Mouse (Mus musculus) hindbrain, embryonic 13.5 days (tissue): ENCODE data around the gene H2-DMb2. TPM values are rescaled to one million over a fixed set of nuclear protein-coding genes. Genes with fewer than 3 reads are reported as not detected.
A peak's percentile ranks its signal among the peaks of the same experiment; 100 is the strongest.

Experiments used
- ATAC-seq: fragments of 200-750 bp; cut with Nextera tagmentation; 2 replicates; pipeline ENCODE4 v1.8.0; 2017; ENCODE audit warnings: moderate TSS enrichment; ENCODE audit not compliant: low FRiP score
- H3K27ac ChIP-seq: fragments of 300-500 bp; sonication (generic); 2 replicates; pipeline ENCODE4 v1.5.1; 2015; ENCODE audit warnings: inconsistent platforms, mild to moderate bottlenecking, moderate library complexity
- H3K27me3 ChIP-seq: fragments of 300-500 bp; sonication (generic); 2 replicates; pipeline ENCODE4 v1.6.1; 2015; ENCODE audit warnings: mild to moderate bottlenecking, inconsistent platforms
- H3K36me3 ChIP-seq: fragments of 300-500 bp; sonication (generic); 2 replicates; pipeline ENCODE4 v1.6.1; 2015; ENCODE audit warnings: mild to moderate bottlenecking, inconsistent platforms
- H3K4me1 ChIP-seq: fragments of 300-500 bp; sonication (generic); replicated peaks from 2 replicates; pipeline ENCODE4 v1.6.1; 2015; ENCODE audit warnings: inconsistent platforms
- H3K4me2 ChIP-seq: fragments of 300-500 bp; sonication (generic); 2 replicates; pipeline ENCODE4 v1.6.1; 2015; ENCODE audit warnings: inconsistent platforms, mild to moderate bottlenecking, moderate library complexity
- H3K4me3 ChIP-seq: fragments of 300-500 bp; sonication (generic); 2 replicates; pipeline ENCODE4 v1.5.1; 2015; ENCODE audit warnings: mild to moderate bottlenecking, inconsistent platforms
- H3K9ac ChIP-seq: fragments of 300-500 bp; sonication (generic); 2 replicates; pipeline ENCODE4 v1.6.1; 2015; ENCODE audit warnings: mild to moderate bottlenecking, inconsistent platforms
- H3K9me3 ChIP-seq: fragments of 300-500 bp; sonication (generic); 2 replicates; pipeline ENCODE4 v1.6.1; 2016; ENCODE audit warnings: inconsistent platforms
- WGBS: fragments of 180-500 bp; shearing (Covaris S2); methylation state at CpG from one replicate; pipeline ENCODE4 v1.1.7; 2015; 5-methylcytosine and 5-hydroxymethylcytosine counted together
- polyA plus RNA-seq: library from polyadenylated mRNA; unstranded; fragments of >200 nt; fragmentation: Nextera tagmentation; extraction: Ambion mirVana; gene quantifications from 2 replicates; pipeline ENCODE4 v1.2.1, GENCODE M21; 2015

H2-DMb2 gene
- polyA plus RNA-seq, 1 experiment from 2014 or later, result 0.27 TPM

GRCm38 (mm10) chr17:34193468-34193867, 50.4 kb downstream of the H2-DMb2 start:
- ATAC-seq, result no peak
- Histone ChIP-seq H3K4me3 (no peak overlapping the region), H3K9ac (no peak overlapping the region), H3K27ac (no peak overlapping the region), H3K36me3 (no peaks in the 10 kb centered on the region), H3K27me3 (peaks cover 98% of the 10 kb centered on the region), H3K9me3 (no peaks in the 10 kb centered on the region), H3K4me1 (peaks cover 21% of the 10 kb centered on the region), H3K4me2 (no peak overlapping the region)
- WGBS, result 61% methylated on average over 8 of the region's 8 CpGs

- Histone ChIP-seq H3K27ac (no peak overlapping the region), H3K36me3 (no peaks in the 10 kb centered on the region), H3K9ac (no peak overlapping the region), H3K4me3 (no peak overlapping the region), H3K4me1 (peaks cover 21% of the 10 kb centered on the region), H3K4me2 (no peak overlapping the region), H3K9me3 (no peaks in the 10 kb centered on the region), H3K27me3 (peaks cover 98% of the 10 kb centered on the region)
- ATAC-seq, result no peak
- WGBS, result 86% methylated on average over 4 of the region's 4 CpGs
Measured at GRCm38 (mm10) chr17:34194723-34195122, 51.6 kb downstream of the H2-DMb2 start.

- Histone ChIP-seq H3K36me3 (no peaks in the 10 kb centered on the region), H3K27me3 (peaks cover 98% of the 10 kb centered on the region), H3K27ac (no peak overlapping the region), H3K4me3 (0 out of 2 replicates have a peak overlapping the region, but pooled peaks have one; percentile 45), H3K4me1 (peaks cover 21% of the 10 kb centered on the region), H3K9ac (peak overlapping the region; percentile 24; the same call in 1 of the 2 replicates), H3K9me3 (no peaks in the 10 kb centered on the region), H3K4me2 (peak overlapping the region; percentile 76; the same call in 1 of the 2 replicates)
- no peak for ATAC-seq
- 38% methylated on average over 11 of the region's 12 CpGs for WGBS
Measured at GRCm38 (mm10) chr17:34196491-34196890, 53.4 kb downstream of the H2-DMb2 start.

GRCm38 (mm10) chr17:34196941-34197894, 54.1 kb downstream of the H2-DMb2 start, which contains the start of gene Psmb8:
Psmb8 (plus strand) TSS chr17:34197721.
- H3K4me3 ChIP-seq, result peak within 1 kb of the TSS; percentile 45
- peaks cover 21% of the 10 kb centered on the region for H3K4me1 ChIP-seq
- ATAC-seq, result peak; percentile 83
- H3K36me3 ChIP-seq, result no peaks in the 10 kb centered on the region
- WGBS, result 5% methylated on average over 41 of the region's 41 CpGs
- peak within 1 kb of the TSS; percentile 76 for H3K4me2 ChIP-seq
- peak within 1 kb of the TSS; percentile 67; the same call in 1 of the 2 replicates for H3K9ac ChIP-seq
- H3K27ac ChIP-seq, result no peak within 1 kb of the TSS
- H3K27me3 ChIP-seq, result peaks cover 96% of the 10 kb centered on the region
- no peaks in the 10 kb centered on the region for H3K9me3 ChIP-seq

- peak overlapping the region; percentile 45 for H3K4me3 ChIP-seq
- H3K4me2 ChIP-seq, result peak overlapping the region; percentile 76
- H3K27me3 ChIP-seq, result peaks cover 92% of the 10 kb centered on the region
- no peak overlapping the region for H3K27ac ChIP-seq
- 2% methylated on average over 32 of the region's 32 CpGs for WGBS
- H3K36me3 ChIP-seq, result no peaks in the 10 kb centered on the region
- ATAC-seq, result peak; percentile 30; the same call in 1 of the 2 replicates
- peaks cover 21% of the 10 kb centered on the region for H3K4me1 ChIP-seq
- no peak overlapping the region for H3K9ac ChIP-seq
- H3K9me3 ChIP-seq, result no peaks in the 10 kb centered on the region
Measured at GRCm38 (mm10) chr17:34197904-34198520, 54.9 kb downstream of the H2-DMb2 start.

GRCm38 (mm10) chr17:34198521-34198912, 55.4 kb downstream of the H2-DMb2 start:
- peak overlapping the region; percentile 45 for H3K4me3 ChIP-seq
- H3K27ac ChIP-seq, result no peak overlapping the region
- H3K27me3 ChIP-seq, result peaks cover 92% of the 10 kb centered on the region
- no peaks in the 10 kb centered on the region for H3K9me3 ChIP-seq
- no peak for ATAC-seq
- no peak overlapping the region for H3K9ac ChIP-seq
- peaks cover 21% of the 10 kb centered on the region for H3K4me1 ChIP-seq
- H3K36me3 ChIP-seq, result no peaks in the 10 kb centered on the region
- 9% methylated on average over 11 of the region's 11 CpGs for WGBS
- H3K4me2 ChIP-seq, result peak overlapping the region; percentile 76

GRCm38 (mm10) chr17:34199050-34199619, 56.0 kb downstream of the H2-DMb2 start:
- H3K4me3 ChIP-seq, result no peak overlapping the region
- no peaks in the 10 kb centered on the region for H3K9me3 ChIP-seq
- H3K27me3 ChIP-seq, result peaks cover 92% of the 10 kb centered on the region
- no peak for ATAC-seq
- H3K27ac ChIP-seq, result no peak overlapping the region
- no peaks in the 10 kb centered on the region for H3K36me3 ChIP-seq
- WGBS, result 73% methylated on average over 12 of the region's 12 CpGs
- no peak overlapping the region for H3K4me2 ChIP-seq
- H3K4me1 ChIP-seq, result peaks cover 21% of the 10 kb centered on the region
- H3K9ac ChIP-seq, result no peak overlapping the region

- 86% methylated on average over 10 of the region's 10 CpGs for WGBS
- H3K9ac ChIP-seq, result no peak overlapping the region
- peaks cover 28% of the 10 kb centered on the region for H3K4me1 ChIP-seq
- H3K9me3 ChIP-seq, result no peaks in the 10 kb centered on the region
- H3K4me3 ChIP-seq, result no peak overlapping the region
- peaks cover 89% of the 10 kb centered on the region for H3K27me3 ChIP-seq
- H3K27ac ChIP-seq, result no peak overlapping the region
- no peaks in the 10 kb centered on the region for H3K36me3 ChIP-seq
- no peak overlapping the region for H3K4me2 ChIP-seq
- ATAC-seq, result no peak
Measured at GRCm38 (mm10) chr17:34200047-34200446, 56.9 kb downstream of the H2-DMb2 start.

GRCm38 (mm10) chr17:34200772-34201505, 57.8 kb downstream of the H2-DMb2 start:
- Histone ChIP-seq H3K4me2 (no peak overlapping the region), H3K36me3 (no peaks in the 10 kb centered on the region), H3K27me3 (peaks cover 89% of the 10 kb centered on the region), H3K9ac (no peak overlapping the region), H3K27ac (no peak overlapping the region), H3K9me3 (no peaks in the 10 kb centered on the region), H3K4me3 (no peak overlapping the region), H3K4me1 (peaks cover 29% of the 10 kb centered on the region)
- ATAC-seq, result no peak
- WGBS, result 85% methylated on average over 16 of the region's 16 CpGs
